Mouse (Mus musculus): Measurements from ENCODE around the gene Samd7.

DNA sequence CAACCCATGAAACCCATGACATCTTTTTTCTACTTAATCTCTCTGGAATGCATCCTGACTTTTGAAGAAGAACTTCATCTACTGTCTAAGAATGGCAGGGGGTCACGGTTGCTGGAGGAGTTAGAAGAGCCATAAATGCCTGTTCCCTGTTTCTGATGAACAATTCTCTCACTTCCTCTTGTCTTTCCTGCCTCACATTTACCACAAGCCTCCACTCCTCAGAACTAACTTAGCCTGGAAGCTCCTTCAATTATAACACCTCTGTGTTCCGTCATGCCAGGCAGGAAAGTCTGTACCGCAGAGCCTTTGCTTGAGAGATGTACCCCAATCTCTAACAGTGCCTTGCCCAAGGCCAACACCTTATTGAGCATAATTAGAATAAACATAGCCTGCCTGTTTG is 27.4 kb upstream of the Samd7 start:
- TF ChIP-seq CTCF (IDR thresholded peaks at IDR 0.05; ENCODE audit: insufficient read depth, low read length) (no peak), POLR2A (IDR thresholded peaks at IDR 0.05; ENCODE audit: borderline replicate concordance, extremely low read depth, low read depth, low read length) (no peak)

All from lung, adult 2 months (tissue).